Mouse (Mus musculus): ENCODE measurements at regions not wholly inside any gene's neighbourhood (a gene's known extent, or its start where the extent isn't known, plus 50 kb on each side); places are given as distances from the start of the nearest gene placed in this dataset.

- no peak for DNase-seq (ENCODE audit: extremely low read depth)
- no peaks in the 10 kb centered on the region for H3K9me3 ChIP-seq (replicated peaks; ENCODE audit: low read length)
- peaks cover 7 to 12% of the 10 kb centered on the region in 2 experiments for H3K4me1 ChIP-seq (ENCODE audit: control insufficient read depth in 1 of 2, insufficient read depth in 2 of 2)
- H3K4me2 ChIP-seq (ENCODE audit: insufficient read depth, low read depth, poor library complexity, severe bottlenecking): no peak overlapping the region
- H3K9ac ChIP-seq (ENCODE audit: insufficient read depth, low read depth): no peak overlapping the region
- no peaks in the 10 kb centered on the region for H3K79me2 ChIP-seq (replicated peaks; ENCODE audit: control insufficient read depth, extremely low read depth, insufficient read depth, poor library complexity, severe bottlenecking)
- TF ChIP-seq POLR2AphosphoS2 (IDR thresholded peaks at IDR 0.05; ENCODE audit: low read depth, low read length) (no peak), SMC3 (IDR thresholded peaks at IDR 0.05; ENCODE audit: low read depth, low read length) (no peak)
- H3K27ac ChIP-seq (ENCODE audit: insufficient read depth, low read depth): no peak overlapping the region
- no peaks in the 10 kb centered on the region for H3K36me3 ChIP-seq (replicated peaks in 1 of 2; ENCODE audit: control insufficient read depth in 1 of 2, insufficient read depth in 1 of 2, low read length in 1 of 2)
- H3K4me3 ChIP-seq (replicated peaks in 1 of 3; ENCODE audit: low read depth in 2 of 3, low read length in 2 of 3, poor library complexity in 1 of 3): no peak overlapping the region
- in situ Hi-C loops (cut with MboI; ENCODE audit: low pct_ligation_motif_present, low pct_unique_long_range_greater_than_20kb, low sequenced_read_pairs) (no loop called here), dilution Hi-C loops (cut with MboI; ENCODE audit: extremely low pct_ligation_motif_present, extremely low pct_unique_long_range_greater_than_20kb, low sequenced_read_pairs) (no loop called here)
- no peaks in the 10 kb centered on the region for H3K27me3 ChIP-seq (replicated peaks)
Measured at GRCm38 (mm10) chr5:64467856-64468255, 311.8 kb downstream of the Tbc1d1 start.

- H3K4me1 ChIP-seq (ENCODE audit: control insufficient read depth in 1 of 2, insufficient read depth in 2 of 2): peaks cover 7 to 11% of the 10 kb centered on the region in 2 experiments
- H3K27me3 ChIP-seq (replicated peaks): no peaks in the 10 kb centered on the region
- in situ Hi-C loops (cut with MboI; ENCODE audit: low pct_ligation_motif_present, low pct_unique_long_range_greater_than_20kb, low sequenced_read_pairs): no loop called here
- TF ChIP-seq EP300 (IDR thresholded peaks at IDR 0.05; ENCODE audit: low read length) (no peak), IRF4 (IDR thresholded peaks at IDR 0.05; ENCODE audit: low read depth, low read length) (no peak), POLR2A (IDR thresholded peaks at IDR 0.05; ENCODE audit: low read depth, low read length) (no peak), CHD2 (IDR thresholded peaks at IDR 0.05; ENCODE audit: low read length) (no peak), TCF12 (IDR thresholded peaks at IDR 0.05; ENCODE audit: low read depth, low read length) (no peak), KAT2A (IDR thresholded peaks at IDR 0.05; ENCODE audit: insufficient replicate concordance, low read length) (no peak), MYC (IDR thresholded peaks at IDR 0.05; ENCODE audit: low read depth, low read length) (no peak), HCFC1 (IDR thresholded peaks at IDR 0.05; ENCODE audit: low read depth, low read length) (no peak), GABPA (IDR thresholded peaks at IDR 0.05; ENCODE audit: insufficient replicate concordance, low read depth, low read length) (no peak)
- no peak for DNase-seq (ENCODE audit: extremely low read depth)
- no peaks in the 10 kb centered on the region for H3K9me3 ChIP-seq (replicated peaks; ENCODE audit: low read length)
- dilution Hi-C loops (cut with MboI; ENCODE audit: extremely low pct_ligation_motif_present, extremely low pct_unique_long_range_greater_than_20kb, low sequenced_read_pairs): no loop called here
- no peak overlapping the region for H3K4me3 ChIP-seq (replicated peaks in 1 of 3; ENCODE audit: low read depth in 2 of 3, low read length in 2 of 3, poor library complexity in 1 of 3)
- H3K27ac ChIP-seq (ENCODE audit: insufficient read depth, low read depth): no peak overlapping the region
- no peaks in the 10 kb centered on the region for H3K36me3 ChIP-seq (replicated peaks in 1 of 2; ENCODE audit: control insufficient read depth in 1 of 2, insufficient read depth in 1 of 2, low read length in 1 of 2)
- no peaks in the 10 kb centered on the region for H3K79me2 ChIP-seq (replicated peaks; ENCODE audit: control insufficient read depth, extremely low read depth, insufficient read depth, poor library complexity, severe bottlenecking)
- H3K4me2 ChIP-seq (ENCODE audit: insufficient read depth, low read depth, poor library complexity, severe bottlenecking): no peak overlapping the region
- no peak overlapping the region for H3K9ac ChIP-seq (ENCODE audit: insufficient read depth, low read depth)
Measured at GRCm38 (mm10) chr5:64468307-64468706, 312.2 kb downstream of the Tbc1d1 start.

- peaks cover 0 to 4% of the 10 kb centered on the region in 2 experiments; a peak in 1 of 4 replicates for H3K4me1 ChIP-seq (ENCODE audit: control insufficient read depth in 1 of 2, insufficient read depth in 2 of 2)
- in situ Hi-C loops (cut with MboI; ENCODE audit: low pct_ligation_motif_present, low pct_unique_long_range_greater_than_20kb, low sequenced_read_pairs): no loop called here
- no peaks in the 10 kb centered on the region for H3K36me3 ChIP-seq (replicated peaks in 1 of 2; ENCODE audit: control insufficient read depth in 1 of 2, insufficient read depth in 1 of 2, low read length in 1 of 2)
- TF ChIP-seq USF1 (IDR thresholded peaks at IDR 0.05; ENCODE audit: low read depth, low read length): no peak
- H3K79me2 ChIP-seq (replicated peaks; ENCODE audit: control insufficient read depth, extremely low read depth, insufficient read depth, poor library complexity, severe bottlenecking): no peaks in the 10 kb centered on the region
- H3K9ac ChIP-seq (ENCODE audit: insufficient read depth, low read depth): no peak overlapping the region
- H3K9me3 ChIP-seq (replicated peaks; ENCODE audit: low read length): no peaks in the 10 kb centered on the region
- dilution Hi-C loops (cut with MboI; ENCODE audit: extremely low pct_ligation_motif_present, extremely low pct_unique_long_range_greater_than_20kb, low sequenced_read_pairs): no loop called here
- no peak overlapping the region for H3K4me2 ChIP-seq (ENCODE audit: insufficient read depth, low read depth, poor library complexity, severe bottlenecking)
- no peak overlapping the region for H3K27ac ChIP-seq (ENCODE audit: insufficient read depth, low read depth)
- H3K27me3 ChIP-seq (replicated peaks): no peaks in the 10 kb centered on the region
- DNase-seq (ENCODE audit: extremely low read depth): no peak
- H3K4me3 ChIP-seq (replicated peaks in 1 of 3; ENCODE audit: low read depth in 2 of 3, low read length in 2 of 3, poor library complexity in 1 of 3): no peak overlapping the region
Measured at GRCm38 (mm10) chr5:64472008-64472407, 315.9 kb downstream of the Tbc1d1 start.

Data from CH12.LX (cell line).